Mouse (Mus musculus): Measurements from ENCODE around the gene Sys1. TPM values are rescaled to one million over a fixed set of nuclear protein-coding genes. Genes with fewer than 3 reads are reported as not detected.

The Sys1 gene
- polyA plus RNA-seq, 1 experiment from 2014 or later = 33.2 TPM

GRCm38 (mm10) chr2:164453887-164454500, 2.8 kb upstream of the Sys1 start:
- no peak for ATAC-seq (ENCODE audit: low read depth)
- no peak for DNase-seq
- H3K9ac ChIP-seq = no peak overlapping the region
- 0 out of 2 replicates have a peak, but pooled peaks cover 3% of the 10 kb centered on the region for H3K27me3 ChIP-seq
- H3K27ac ChIP-seq = no peak overlapping the region
- H3K9me3 ChIP-seq (replicated peaks) = no peaks in the 10 kb centered on the region
- no peak overlapping the region for H3K4me2 ChIP-seq
- H3K4me3 ChIP-seq (replicated peaks) = no peak overlapping the region
- WGBS (ENCODE audit: insufficient replicate concordance) = 49% methylated on average over 7 of the region's 7 CpGs
- peaks cover 24% of the 10 kb centered on the region; the same call in 1 of the 2 replicates for H3K4me1 ChIP-seq (replicated peaks)
- H3K36me3 ChIP-seq = no peaks in the 10 kb centered on the region

DNA sequence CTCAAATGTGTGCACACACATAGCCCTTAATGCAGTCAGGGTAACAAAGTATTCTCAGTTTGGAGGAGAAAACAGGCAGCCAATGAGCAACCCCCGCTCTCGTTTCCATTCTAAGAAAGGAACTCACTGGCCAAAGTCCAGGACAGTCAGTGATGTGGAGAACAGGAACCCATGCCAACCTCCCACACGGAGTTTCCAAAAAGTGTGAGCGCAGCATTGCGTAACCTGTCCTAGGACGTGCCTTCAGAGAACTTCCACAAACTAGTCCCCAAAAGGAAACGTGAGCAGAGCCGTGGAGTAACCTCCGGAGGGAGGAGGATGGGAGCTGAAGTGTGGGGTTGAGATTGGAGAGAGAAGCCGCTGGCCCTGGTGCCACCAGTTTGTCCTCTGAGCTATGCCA, 1.9 kb upstream of the Sys1 start:
- H3K4me1 ChIP-seq (replicated peaks) = peaks cover 24% of the 10 kb centered on the region; the same call in 1 of the 2 replicates
- WGBS (ENCODE audit: insufficient replicate concordance) = 48% methylated on average over 10 of the region's 10 CpGs
- no peak for DNase-seq
- no peak overlapping the region for H3K4me3 ChIP-seq (replicated peaks)
- no peaks in the 10 kb centered on the region for H3K9me3 ChIP-seq (replicated peaks)
- H3K9ac ChIP-seq = no peak overlapping the region
- H3K27ac ChIP-seq = no peak overlapping the region; the same call in 1 of the 2 replicates
- no peak for ATAC-seq (ENCODE audit: low read depth)
- no peak overlapping the region for H3K4me2 ChIP-seq
- 0 out of 2 replicates have a peak, but pooled peaks cover 3% of the 10 kb centered on the region for H3K27me3 ChIP-seq
- H3K36me3 ChIP-seq = no peaks in the 10 kb centered on the region

GRCm38 (mm10) chr2:164455421-164456190, 1.2 kb upstream of the Sys1 start:
- H3K27ac ChIP-seq = no peak overlapping the region
- H3K4me1 ChIP-seq (replicated peaks) = peaks cover 24% of the 10 kb centered on the region; the same call in 1 of the 2 replicates
- H3K4me2 ChIP-seq = no peak overlapping the region
- ATAC-seq (ENCODE audit: low read depth) (no peak), DNase-seq (no peak)
- H3K4me3 ChIP-seq (replicated peaks) = no peak overlapping the region
- 0 out of 2 replicates have a peak, but pooled peaks cover 3% of the 10 kb centered on the region for H3K27me3 ChIP-seq
- H3K9me3 ChIP-seq (replicated peaks) = no peaks in the 10 kb centered on the region
- no peak overlapping the region for H3K9ac ChIP-seq
- 52% methylated on average over 6 of the region's 6 CpGs for WGBS (ENCODE audit: insufficient replicate concordance)
- no peaks in the 10 kb centered on the region for H3K36me3 ChIP-seq

- no peak overlapping the region for H3K4me3 ChIP-seq (replicated peaks)
- H3K27ac ChIP-seq = peak overlapping the region; percentile 63
- DNase-seq = no peak
These were observed 351 bp upstream of the Sys1 start for GRCm38 (mm10) chr2:164456413-164456812.

GRCm38 (mm10) chr2:164457942-164458341, 1.2 kb downstream of the Sys1 start:
- Histone ChIP-seq H3K9ac (no peak overlapping the region), H3K27me3 (no peaks in the 10 kb centered on the region), H3K27ac (peak overlapping the region; percentile 63), H3K4me3 (replicated peaks) (no peak overlapping the region), H3K4me1 (replicated peaks) (peaks cover 39% of the 10 kb centered on the region), H3K9me3 (replicated peaks) (no peaks in the 10 kb centered on the region), H3K36me3 (0 out of 2 replicates have a peak, but pooled peaks cover under 1% of the 10 kb centered on the region), H3K4me2 (no peak overlapping the region)
- ATAC-seq (ENCODE audit: low read depth) = no peak
- no peak for DNase-seq
- WGBS (ENCODE audit: insufficient replicate concordance) = 48% methylated on average over 7 of the region's 7 CpGs

More at GRCm38 (mm10) chr2:164456413-164456812, 351 bp upstream of the Sys1 start:
- WGBS (ENCODE audit: insufficient replicate concordance) = 55% methylated on average over 1 of the region's 1 CpGs
- ATAC-seq (ENCODE audit: low read depth) = no peak
- Histone ChIP-seq H3K27me3 (0 out of 2 replicates have a peak, but pooled peaks cover 3% of the 10 kb centered on the region), H3K9ac (no peak overlapping the region), H3K36me3 (no peaks in the 10 kb centered on the region), H3K9me3 (replicated peaks) (no peaks in the 10 kb centered on the region), H3K4me2 (peak overlapping the region; percentile 29), H3K4me1 (replicated peaks) (peaks cover 24% of the 10 kb centered on the region; the same call in 1 of the 2 replicates)

DNA sequence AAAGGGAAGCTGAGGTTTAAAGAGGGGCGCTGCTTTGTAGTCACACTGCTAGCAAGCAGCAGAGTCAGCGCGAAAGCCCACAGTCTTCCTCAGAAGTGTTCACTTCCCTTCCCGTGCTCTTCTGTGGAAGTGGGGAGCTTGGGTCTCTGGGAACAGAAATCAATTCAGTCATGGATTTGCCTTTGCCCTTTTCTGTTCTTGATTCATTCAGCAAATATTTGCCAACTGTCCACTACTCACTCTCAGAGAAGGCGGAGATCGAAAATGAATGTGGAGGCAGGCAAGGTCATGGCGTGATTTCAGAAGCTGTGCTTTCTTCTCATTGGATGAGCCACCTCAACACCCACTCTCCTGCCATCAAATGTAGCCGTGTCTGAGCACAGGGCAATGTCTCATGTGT, 1.8 kb downstream of the Sys1 start:
- DNase-seq (no peak), ATAC-seq (ENCODE audit: low read depth) (no peak)
- Histone ChIP-seq H3K27me3 (no peaks in the 10 kb centered on the region), H3K4me3 (replicated peaks) (no peak overlapping the region), H3K36me3 (peaks cover 6% of the 10 kb centered on the region), H3K9ac (no peak overlapping the region), H3K4me2 (no peak overlapping the region), H3K4me1 (replicated peaks) (peaks cover 43% of the 10 kb centered on the region), H3K27ac (peak overlapping the region; percentile 58), H3K9me3 (replicated peaks) (no peaks in the 10 kb centered on the region)
- 44% methylated on average over 8 of the region's 8 CpGs for WGBS (ENCODE audit: insufficient replicate concordance)

- Histone ChIP-seq H3K9me3 (replicated peaks) (no peaks in the 10 kb centered on the region), H3K4me1 (replicated peaks) (peaks cover 42% of the 10 kb centered on the region), H3K27ac (peak within 1 kb of the TSS; percentile 72), H3K27me3 (no peaks in the 10 kb centered on the region), H3K36me3 (peaks cover 23% of the 10 kb centered on the region), H3K4me3 (replicated peaks) (peak within 1 kb of the TSS; percentile 91), H3K4me2 (peak within 1 kb of the TSS; percentile 91), H3K9ac (peak within 1 kb of the TSS; percentile 84)
- under 1% methylated on average over 75 of the region's 79 CpGs for WGBS (ENCODE audit: insufficient replicate concordance)
- DNase-seq (peak; percentile 93), ATAC-seq (ENCODE audit: low read depth) (peak; percentile 98)
These were observed 4.2 kb downstream of the Sys1 start, which contains the start of gene Gm20458 for GRCm38 (mm10) chr2:164460745-164461551. Gene Gm20458 (plus strand): TSS chr2:164460967.

GRCm38 (mm10) chr2:164465161-164465560, 8.4 kb downstream of the Sys1 start:
- Histone ChIP-seq H3K4me3 (replicated peaks) (no peak overlapping the region), H3K27ac (no peak overlapping the region), H3K36me3 (peaks cover 26% of the 10 kb centered on the region), H3K4me2 (no peak overlapping the region), H3K9me3 (replicated peaks) (no peaks in the 10 kb centered on the region), H3K9ac (no peak overlapping the region), H3K27me3 (no peaks in the 10 kb centered on the region), H3K4me1 (replicated peaks) (peaks cover 44% of the 10 kb centered on the region)
- ATAC-seq (ENCODE audit: low read depth) (no peak), DNase-seq (no peak)

GRCm38 (mm10) chr2:164466787-164467186, 10.0 kb downstream of the Sys1 start:
- peak; percentile 76 for ATAC-seq (ENCODE audit: low read depth)
- peaks cover 26% of the 10 kb centered on the region for H3K36me3 ChIP-seq
- H3K9ac ChIP-seq = no peak overlapping the region
- WGBS (ENCODE audit: insufficient replicate concordance) = 52% methylated on average over 5 of the region's 5 CpGs
- H3K27ac ChIP-seq = no peak overlapping the region
- no peaks in the 10 kb centered on the region for H3K9me3 ChIP-seq (replicated peaks)
- DNase-seq = no peak
- H3K4me3 ChIP-seq (replicated peaks) = no peak overlapping the region
- H3K4me1 ChIP-seq (replicated peaks) = peaks cover 41% of the 10 kb centered on the region
- H3K4me2 ChIP-seq = no peak overlapping the region
- H3K27me3 ChIP-seq = no peaks in the 10 kb centered on the region

GRCm38 (mm10) chr2:164470254-164470653, 13.5 kb downstream of the Sys1 start:
- H3K4me2 ChIP-seq = no peak overlapping the region
- no peaks in the 10 kb centered on the region for H3K9me3 ChIP-seq (replicated peaks)
- no peak overlapping the region for H3K27ac ChIP-seq
- H3K36me3 ChIP-seq = peaks cover 3% of the 10 kb centered on the region; the same call in 1 of the 2 replicates
- ATAC-seq (ENCODE audit: low read depth) (no peak), DNase-seq (no peak)
- H3K27me3 ChIP-seq = no peaks in the 10 kb centered on the region
- 19% methylated on average over 10 of the region's 10 CpGs for WGBS (ENCODE audit: insufficient replicate concordance)
- peaks cover 19% of the 10 kb centered on the region for H3K4me1 ChIP-seq (replicated peaks)
- no peak overlapping the region for H3K4me3 ChIP-seq (replicated peaks)
- H3K9ac ChIP-seq = no peak overlapping the region

- H3K9me3 ChIP-seq (replicated peaks) = no peaks in the 10 kb centered on the region
- 74% methylated on average over 6 of the region's 6 CpGs for WGBS (ENCODE audit: insufficient replicate concordance)
- H3K4me2 ChIP-seq = no peak within 1 kb of the TSS
- H3K4me3 ChIP-seq (replicated peaks) = no peak within 1 kb of the TSS
- H3K9ac ChIP-seq = no peak within 1 kb of the TSS
- no peak within 1 kb of the TSS for H3K27ac ChIP-seq
- H3K4me1 ChIP-seq (replicated peaks) = no peaks in the 10 kb centered on the region
- ATAC-seq (ENCODE audit: low read depth) (no peak), DNase-seq (no peak)
- no peaks in the 10 kb centered on the region for H3K27me3 ChIP-seq
- H3K36me3 ChIP-seq = no peaks in the 10 kb centered on the region
These were observed 16.9 kb downstream of the Sys1 start, which contains the start of gene Trp53tg5 for GRCm38 (mm10) chr2:164473624-164474023. Gene Trp53tg5 (minus strand): TSS chr2:164473724.
